Mouse (Mus musculus) MEL (cell line): ENCODE measurements at regions not wholly inside any gene's neighbourhood (a gene's known extent, or its start where the extent isn't known, plus 50 kb on each side); places are given as distances from the start of the nearest gene placed in this dataset.
"Not testable (repeated sequence)": the region's sequence is repeated elsewhere in the genome, so short reads cannot be mapped to it uniquely, and the experiment has no call there.

ENCODE experiments used
- DNase-seq: peaks from one replicate; pipeline ENCODE4 v3.0.0; 2011; ENCODE audit warnings: low read depth, low spot score
- H3K27ac ChIP-seq: 2 replicates; pipeline ENCODE4 v1.5.1; 2012; ENCODE audit warnings: low read depth, mild to moderate bottlenecking, control low read depth, low read length, moderate library complexity; ENCODE audit not compliant: control insufficient read depth
- H3K27me3 ChIP-seq, 2 experiments: fragments of 150-350 bp in 1 of 2; sonication (generic) in 1 of 2; 2 replicates each; pipeline ENCODE4 v1.6.1; 2012; ENCODE audit warnings: low read length in 2 of 2, mild to moderate bottlenecking in 2 of 2, improper control_type of control experiment in 1 of 2, moderate library complexity in 1 of 2; ENCODE audit not compliant: insufficient read depth in 2 of 2, control insufficient read depth in 1 of 2
- H3K36me3 ChIP-seq, 2 experiments: 2 replicates each; pipeline ENCODE4 v1.6.1; 2012 to 2014; ENCODE audit warnings: low read length in 2 of 2, improper control_type of control experiment in 1 of 2, inconsistent platforms in 1 of 2, mild to moderate bottlenecking in 1 of 2; ENCODE audit not compliant: insufficient read depth in 2 of 2, control insufficient read depth in 1 of 2
- H3K4me1 ChIP-seq, 2 experiments: fragments of 150-350 bp in 1 of 2; sonication (generic) in 1 of 2; 2 replicates each; pipeline ENCODE4 v1.6.1; 2012; ENCODE audit warnings: low read length in 2 of 2, improper control_type of control experiment in 1 of 2, mild to moderate bottlenecking in 1 of 2; ENCODE audit not compliant: insufficient read depth in 2 of 2, control insufficient read depth in 1 of 2
- H3K4me3 ChIP-seq, 2 experiments: fragments of 150-350 bp in 1 of 2; sonication (generic) in 1 of 2; 2 replicates each; pipeline ENCODE4 v1.5.1; 2012; ENCODE audit warnings: low read depth in 2 of 2, low read length in 2 of 2, mild to moderate bottlenecking in 2 of 2, moderate library complexity in 2 of 2, control low read depth in 1 of 2, improper control_type of control experiment in 1 of 2; ENCODE audit not compliant: control insufficient read depth in 1 of 2, insufficient read depth in 1 of 2
- H3K79me2 ChIP-seq: 2 replicates; pipeline ENCODE4 v1.6.1; 2012; ENCODE audit warnings: mild to moderate bottlenecking, low read length, moderate library complexity; ENCODE audit not compliant: control insufficient read depth, poor library complexity, insufficient read depth
- H3K9ac ChIP-seq: 2 replicates; pipeline ENCODE4 v1.6.1; 2012; ENCODE audit warnings: low read depth, mild to moderate bottlenecking, control low read depth, low read length, moderate library complexity; ENCODE audit not compliant: control insufficient read depth, poor library complexity, severe bottlenecking
- H3K9me3 ChIP-seq: fragments of 150-350 bp; sonication (generic); replicated peaks from 2 replicates; pipeline ENCODE4 v1.6.1; 2012; ENCODE audit warnings: mild to moderate bottlenecking, low read length, improper control_type of control experiment, moderate library complexity; ENCODE audit not compliant: insufficient read depth
- CTCF ChIP-seq, 3 experiments: IDR thresholded peaks in 2 of 3; conservative IDR thresholded peaks in 1 of 3; 2 replicates each; pipeline ENCODE4 v1.5.1; 2011 to 2012; ENCODE audit warnings: low read length in 3 of 3, low read depth in 2 of 3, mild to moderate bottlenecking in 2 of 3, improper control_type of control experiment in 1 of 3, inconsistent platforms in 1 of 3, mixed read lengths in 1 of 3, moderate library complexity in 1 of 3; ENCODE audit not compliant: control insufficient read depth in 1 of 3, insufficient read depth in 1 of 3, poor library complexity in 1 of 3, severe bottlenecking in 1 of 3
- E2F4 ChIP-seq: IDR thresholded peaks from 2 replicates; pipeline ENCODE4 v1.6.1; 2011; ENCODE audit warnings: low read depth, low read length, improper control_type of control experiment, borderline replicate concordance
- ELF1 ChIP-seq: IDR thresholded peaks from 2 replicates; pipeline ENCODE4 v1.6.1; 2014; ENCODE audit warnings: low read depth, mild to moderate bottlenecking, inconsistent platforms, low read length, improper control_type of control experiment, moderate library complexity
- EP300 ChIP-seq, 2 experiments: IDR thresholded peaks; 2 replicates each; pipeline ENCODE4 v1.6.1; 2011; ENCODE audit warnings: improper control_type of control experiment in 2 of 2, low read length in 2 of 2, low read depth in 1 of 2, mild to moderate bottlenecking in 1 of 2
- ETS1 ChIP-seq: IDR thresholded peaks from 2 replicates; pipeline ENCODE4 v1.6.1; 2012; ENCODE audit warnings: low read depth, mild to moderate bottlenecking, inconsistent platforms, low read length, improper control_type of control experiment, moderate library complexity
- GATA1 ChIP-seq: IDR thresholded peaks from 2 replicates; pipeline ENCODE4 v1.6.1; 2011; ENCODE audit warnings: low read depth, low read length, improper control_type of control experiment
- JUND ChIP-seq: IDR thresholded peaks from 2 replicates; pipeline ENCODE4 v1.6.1; 2011; ENCODE audit warnings: low read depth, mild to moderate bottlenecking, improper control_type of control experiment, low read length
- MXI1 ChIP-seq: IDR thresholded peaks from 2 replicates; pipeline ENCODE4 v1.6.1; 2011; ENCODE audit warnings: mild to moderate bottlenecking, low read depth, low read length, improper control_type of control experiment
- MYC ChIP-seq: IDR thresholded peaks from 2 replicates; pipeline ENCODE4 v1.6.1; 2011; ENCODE audit warnings: low read depth, mild to moderate bottlenecking, low read length, improper control_type of control experiment, moderate library complexity
- NELFE ChIP-seq: IDR thresholded peaks from 2 replicates; pipeline ENCODE4 v1.6.1; 2011; ENCODE audit warnings: low read depth, low read length, improper control_type of control experiment
- NRF1 ChIP-seq: IDR thresholded peaks from 2 replicates; pipeline ENCODE4 v1.6.1; 2014; ENCODE audit warnings: low read depth, mild to moderate bottlenecking, inconsistent platforms, low read length, improper control_type of control experiment, moderate library complexity; ENCODE audit not compliant: poor library complexity, insufficient read depth, severe bottlenecking
- POLR2AphosphoS5 ChIP-seq: IDR thresholded peaks from 2 replicates; pipeline ENCODE4 v1.6.1; 2012; ENCODE audit warnings: low read depth, borderline replicate concordance, mild to moderate bottlenecking, inconsistent platforms, low read length, moderate library complexity, mixed read lengths
- RAD21 ChIP-seq: IDR thresholded peaks from 2 replicates; pipeline ENCODE4 v1.6.1; 2011; ENCODE audit warnings: mild to moderate bottlenecking, low read depth, low read length, improper control_type of control experiment
- SIN3A ChIP-seq: IDR thresholded peaks from 2 replicates; pipeline ENCODE4 v1.6.1; 2012; ENCODE audit warnings: low read length, improper control_type of control experiment, inconsistent platforms
- TAL1 ChIP-seq: IDR thresholded peaks from 2 replicates; pipeline ENCODE4 v1.6.1; 2012; ENCODE audit warnings: mild to moderate bottlenecking, inconsistent platforms, low read length, moderate library complexity, mixed read lengths
- TCF12 ChIP-seq: IDR thresholded peaks from 2 replicates; pipeline ENCODE4 v1.6.1; 2014; ENCODE audit warnings: low read depth, mild to moderate bottlenecking, inconsistent platforms, low read length, improper control_type of control experiment, moderate library complexity
- UBTF ChIP-seq: IDR thresholded peaks from 2 replicates; pipeline ENCODE4 v1.6.1; 2012; ENCODE audit warnings: low read depth, mild to moderate bottlenecking, inconsistent platforms, low read length, improper control_type of control experiment, moderate library complexity, borderline replicate concordance; ENCODE audit not compliant: insufficient read depth
- USF2 ChIP-seq, 2 experiments: IDR thresholded peaks; 2 replicates each; pipeline ENCODE4 v1.6.1; 2011 to 2012; ENCODE audit warnings: improper control_type of control experiment in 2 of 2, low read length in 2 of 2, borderline replicate concordance in 1 of 2, inconsistent platforms in 1 of 2, low read depth in 1 of 2, mild to moderate bottlenecking in 1 of 2; ENCODE audit not compliant: insufficient read depth in 1 of 2
- ZNF384 ChIP-seq: IDR thresholded peaks from 2 replicates; pipeline ENCODE4 v1.6.1; 2012; ENCODE audit warnings: low read depth, mild to moderate bottlenecking, inconsistent platforms, low read length, improper control_type of control experiment

GRCm38 (mm10) chr2:146731081-146731480 is 124.6 kb upstream of the Kiz start:
- Histone ChIP-seq H3K79me2 (no peaks in the 10 kb centered on the region), H3K27me3 (no peaks in the 10 kb centered on the region), H3K9ac (no peak overlapping the region), H3K4me3 (no peak overlapping the region), H3K4me1 (peaks cover 7 to 21% of the 10 kb centered on the region in 2 experiments), H3K9me3 (no peaks in the 10 kb centered on the region), H3K36me3 (peaks cover 0 to 31% of the 10 kb centered on the region in 2 experiments; a peak in 2 of 4 replicates), H3K27ac (no peak overlapping the region)
- no peak for DNase-seq
- TF ChIP-seq NRF1, result no peak
- no peak for TF ChIP-seq JUND
- no peak for TF ChIP-seq E2F4
- TF ChIP-seq MYC, result no peak
- no peak for TF ChIP-seq POLR2AphosphoS5
- TF ChIP-seq NELFE, result no peak
- no peak for TF ChIP-seq ETS1
- no peak for TF ChIP-seq MXI1
- TF ChIP-seq SIN3A, result no peak
- no peak for TF ChIP-seq CTCF (IDR thresholded peaks at IDR 0.05 in 2 of 3, conservative IDR thresholded peaks at IDR 0.05 in 1 of 3; ENCODE audit: control insufficient read depth in 1 of 3, insufficient read depth in 1 of 3, low read depth in 2 of 3, low read length in 3 of 3, poor library complexity in 1 of 3, severe bottlenecking in 1 of 3)
- TF ChIP-seq ELF1, result no peak
- no peak for TF ChIP-seq USF2 (IDR thresholded peaks at IDR 0.05; ENCODE audit: borderline replicate concordance in 1 of 2, insufficient read depth in 1 of 2, low read depth in 1 of 2, low read length in 2 of 2)
- no peak for TF ChIP-seq UBTF
- no peak for TF ChIP-seq RAD21
- no peak for TF ChIP-seq ZNF384

- DNase-seq, result peak; percentile 65
- H3K27me3 ChIP-seq, H3K79me2 ChIP-seq, H3K4me3 ChIP-seq, H3K27ac ChIP-seq, H3K9ac ChIP-seq, H3K9me3 ChIP-seq: not testable (repeated sequence)
- TF ChIP-seq ZNF384, result peak; percentile 78
- TF ChIP-seq TCF12, result peak; percentile 56; the same call in 1 of the 2 replicates
- TF ChIP-seq GATA1, result peak; percentile 55
- peak; percentile 59 to 78; a peak in 3 of 4 replicates for TF ChIP-seq EP300 (IDR thresholded peaks at IDR 0.05; ENCODE audit: low read depth in 1 of 2, low read length in 2 of 2)
- TF ChIP-seq TAL1, result peak; percentile 26; the same call in 1 of the 2 replicates
- Histone ChIP-seq H3K4me1 (peaks cover 7 to 21% of the 10 kb centered on the region in 2 experiments), H3K36me3 (peaks cover 0 to 29% of the 10 kb centered on the region in 2 experiments; a peak in 2 of 4 replicates)
Measured at GRCm38 (mm10) chr2:146732891-146733290, 122.8 kb upstream of the Kiz start.
